Mouse (Mus musculus) lung, postnatal 14 days (tissue): ENCODE data around the gene Pde3a.

ENCODE experiments used
- DNase-seq: peaks from one replicate; pipeline ENCODE4 v3.0.0; 2021

Gene Pde3a

DNA sequence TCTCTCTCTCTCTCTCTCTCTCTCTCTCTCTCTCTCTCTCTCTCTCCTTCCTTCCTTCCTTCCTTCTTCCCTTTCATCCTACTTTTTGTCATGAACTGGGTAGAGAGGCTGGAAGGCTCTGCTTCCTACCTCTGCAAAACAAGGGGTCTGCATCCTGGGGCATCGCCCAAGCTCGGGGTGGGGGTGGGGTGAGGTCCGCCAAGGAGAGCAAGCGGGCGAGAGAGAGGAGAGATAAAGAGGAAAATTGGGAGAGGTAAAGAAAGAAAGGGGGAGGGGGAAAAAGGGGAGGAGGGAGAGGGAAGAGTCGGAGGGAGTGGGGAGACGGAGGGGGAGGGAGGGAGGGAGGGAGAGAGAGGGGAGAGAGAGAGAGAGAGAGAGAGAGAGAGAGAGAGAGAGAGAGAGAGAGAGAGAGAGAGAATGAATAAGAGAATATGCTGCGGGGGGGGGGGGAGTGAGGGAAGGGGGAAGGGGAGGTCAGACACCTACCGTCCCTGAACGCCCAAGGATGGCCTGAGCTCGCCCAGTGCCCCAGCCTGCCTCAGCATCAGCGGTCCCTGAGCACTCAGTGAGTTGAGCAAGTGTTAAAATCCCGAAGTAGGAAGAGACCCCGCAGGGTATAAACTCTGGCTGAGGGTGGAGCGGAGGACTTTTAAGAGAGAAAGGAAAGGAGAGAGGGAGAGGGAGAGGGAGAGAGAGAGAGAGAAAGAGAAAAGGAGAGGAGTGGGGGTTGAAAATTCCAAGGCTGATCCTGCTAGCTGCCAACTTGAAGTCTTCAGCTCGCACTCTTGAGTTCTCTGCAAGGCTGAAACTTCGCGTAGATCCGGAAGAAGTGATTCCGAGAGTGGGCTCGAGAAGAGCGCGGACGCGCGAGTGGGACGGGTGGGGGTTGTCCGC is at the start of gene Pde3a:
TSS of gene Pde3a (plus strand) at position 579 of the 894 bp plus-strand sequence.
- no peak for DNase-seq

GRCm38 (mm10) chr6:141200173-141200615 is 48.9 kb upstream of the Pde3a start:
- no peak for DNase-seq

DNA sequence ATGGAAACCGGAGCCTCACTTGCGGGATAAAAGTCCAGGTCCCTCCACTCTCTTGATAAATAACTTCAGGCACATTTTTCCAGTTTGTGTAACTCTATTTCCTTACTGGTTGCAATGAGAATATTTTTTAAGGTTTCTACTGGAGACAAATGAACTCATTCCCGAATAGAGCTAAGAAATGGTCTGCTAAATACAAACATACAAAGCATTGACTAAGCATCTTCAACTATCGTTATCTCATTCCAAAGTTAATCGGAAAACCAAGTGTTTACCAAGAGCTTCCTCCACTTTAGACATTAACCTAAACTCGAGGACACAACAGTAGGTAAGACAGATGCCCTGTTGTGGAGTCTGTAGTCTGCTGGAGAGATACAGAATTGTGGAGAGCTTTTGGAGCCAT is 41.5 kb upstream of the Pde3a start:
- DNase-seq: no peak

DNA sequence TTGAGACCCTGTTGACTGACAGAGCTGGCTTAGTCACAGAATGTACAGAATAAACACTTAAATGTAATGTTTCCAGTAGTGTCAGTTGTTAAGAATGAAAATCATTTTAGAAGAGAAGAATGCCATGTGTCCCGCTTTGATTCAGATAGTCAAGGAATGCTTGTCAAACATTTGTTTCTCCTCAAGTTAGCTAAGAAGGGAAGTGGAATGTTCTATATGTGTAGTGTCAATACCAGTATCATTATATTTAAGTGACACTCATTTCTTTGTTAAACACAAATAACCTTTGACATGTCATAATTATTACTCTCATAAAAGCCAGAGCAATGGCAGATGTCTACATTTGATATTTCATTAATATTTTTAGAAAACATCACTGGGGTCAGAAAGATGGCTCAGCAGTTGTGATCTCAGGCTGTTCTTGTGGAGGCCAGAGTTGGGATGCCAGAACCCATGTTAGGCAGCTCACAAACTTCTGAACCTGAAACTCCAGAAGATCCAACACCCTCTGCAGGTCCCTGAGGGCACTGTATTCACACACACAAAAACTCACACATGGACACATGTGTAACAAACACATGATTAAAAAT is 40.7 kb upstream of the Pde3a start:
- DNase-seq: no peak

- no peak for DNase-seq
Measured at GRCm38 (mm10) chr6:141210021-141210420, 39.0 kb upstream of the Pde3a start.

DNA sequence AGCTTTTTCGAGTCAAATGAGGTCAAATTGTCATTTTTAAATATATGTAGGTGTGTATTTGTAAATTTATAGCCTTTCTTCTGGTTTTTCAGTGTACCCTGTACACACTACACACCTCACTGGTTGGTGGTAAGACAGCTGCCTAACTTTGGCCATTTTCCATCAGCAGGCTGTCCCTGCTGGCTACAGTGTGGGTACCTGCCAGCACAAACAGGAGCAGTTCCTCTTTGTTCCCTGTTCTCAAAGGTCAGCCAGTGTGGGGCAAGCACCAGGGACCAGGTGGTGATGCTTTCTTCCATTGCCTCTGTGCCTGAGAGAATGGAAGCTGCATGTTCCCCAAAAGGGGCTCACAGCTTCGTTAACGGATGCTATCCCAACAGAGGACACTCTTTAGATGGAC is 28.0 kb upstream of the Pde3a start:
- DNase-seq: no peak

DNA sequence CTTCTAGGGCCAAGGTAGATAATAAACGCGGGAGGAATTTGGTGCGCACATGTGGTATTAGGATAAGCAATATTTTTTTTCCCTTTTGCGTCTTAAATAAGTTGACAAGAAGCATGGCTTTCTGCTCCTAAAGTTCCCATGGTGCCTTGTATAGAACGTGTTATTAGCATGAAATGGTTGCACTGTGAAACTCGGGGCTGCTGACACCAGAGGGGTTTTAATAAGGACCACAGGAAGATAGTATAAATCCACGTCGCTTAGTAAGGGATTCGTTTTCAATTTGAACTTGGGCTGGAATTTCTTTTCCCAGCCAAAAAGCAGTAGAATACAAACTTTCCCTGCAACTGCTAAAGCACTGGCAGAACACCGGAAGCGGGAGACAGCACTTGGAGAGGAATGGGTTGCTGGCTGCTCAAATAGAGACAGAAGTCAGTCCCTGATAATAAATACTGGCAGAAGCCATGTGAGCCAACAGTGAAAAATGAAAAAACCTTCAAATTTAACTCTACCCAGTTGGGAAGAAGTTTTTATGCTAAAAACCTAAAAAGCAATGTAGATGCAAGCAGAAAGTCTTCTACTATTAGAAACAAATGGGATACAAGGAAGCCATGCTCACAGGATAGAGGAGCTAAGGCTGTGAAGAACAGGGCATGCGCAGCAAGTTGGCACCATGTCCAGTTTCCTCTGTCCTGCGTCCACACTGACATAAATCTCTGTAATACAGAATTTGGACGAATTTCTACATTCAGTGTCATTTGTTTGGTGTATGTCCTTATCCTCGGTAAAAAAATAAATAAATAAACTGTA is 22.0 kb upstream of the Pde3a start:
- DNase-seq: peak; percentile 32

DNA sequence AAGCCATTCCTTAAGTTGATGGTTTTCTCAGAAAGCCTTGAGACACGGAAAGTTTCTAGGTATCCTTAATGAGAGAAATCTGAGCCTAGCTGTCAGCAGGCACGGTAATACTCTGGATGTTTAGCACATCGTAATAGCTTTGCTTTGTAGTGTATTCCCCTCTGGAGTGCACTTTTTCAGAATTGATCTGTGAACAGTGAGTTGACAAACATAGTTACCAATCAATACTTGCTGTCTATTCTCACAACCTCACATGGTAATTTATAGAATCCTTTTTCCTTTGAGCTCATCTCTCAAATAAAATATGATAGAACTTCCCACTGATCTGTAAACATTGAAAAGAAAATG is 21.4 kb upstream of the Pde3a start:
- DNase-seq: no peak

GRCm38 (mm10) chr6:141232756-141233382 is 16.2 kb upstream of the Pde3a start:
- DNase-seq: no peak

DNA sequence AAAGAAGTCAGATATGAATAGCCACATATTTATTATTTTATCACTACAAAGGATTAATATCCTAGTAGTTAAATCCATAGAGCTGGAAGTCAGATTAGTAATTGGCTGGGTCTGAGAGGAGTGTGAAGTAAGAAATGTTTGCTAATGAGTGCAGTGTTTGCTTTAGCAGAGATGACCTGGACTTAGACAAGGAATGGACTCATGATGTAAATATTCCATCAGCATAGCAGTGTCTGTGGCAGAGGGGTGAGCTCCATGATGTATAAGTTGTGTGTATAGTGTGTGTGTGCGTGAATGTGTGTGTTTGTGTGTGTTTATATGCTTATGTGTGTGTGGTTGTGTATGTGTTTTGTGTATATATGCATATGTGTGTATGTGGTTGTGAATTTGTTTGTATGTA is 7.3 kb upstream of the Pde3a start:
- no peak for DNase-seq

- DNase-seq: no peak
Measured at GRCm38 (mm10) chr6:141245089-141245488, 4.0 kb upstream of the Pde3a start.

GRCm38 (mm10) chr6:141246391-141246790 is 2.7 kb upstream of the Pde3a start:
- DNase-seq: no peak

GRCm38 (mm10) chr6:141248081-141248480 is 988 bp upstream of the Pde3a start:
- no peak for DNase-seq

GRCm38 (mm10) chr6:141249585-141250295 is 671 bp downstream of the Pde3a start:
- peak; percentile 81 for DNase-seq

DNA sequence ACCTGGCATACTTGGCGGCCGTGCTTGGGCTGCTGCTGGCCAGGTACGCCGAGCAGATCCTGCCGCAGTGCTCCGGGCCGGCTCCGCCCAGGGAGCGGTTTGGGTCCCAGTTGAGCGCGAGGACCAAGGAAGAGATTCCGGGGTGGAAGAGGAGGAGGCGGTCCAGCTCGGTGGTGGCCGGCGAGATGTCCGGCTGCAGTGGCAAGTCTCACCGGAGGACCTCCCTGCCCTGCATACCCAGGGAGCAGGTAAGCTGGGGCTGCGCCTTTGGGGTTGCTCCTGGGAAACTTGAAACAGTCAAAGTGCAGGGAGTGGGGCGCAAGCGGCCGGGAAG is 1.2 kb downstream of the Pde3a start:
- no peak for DNase-seq

DNA sequence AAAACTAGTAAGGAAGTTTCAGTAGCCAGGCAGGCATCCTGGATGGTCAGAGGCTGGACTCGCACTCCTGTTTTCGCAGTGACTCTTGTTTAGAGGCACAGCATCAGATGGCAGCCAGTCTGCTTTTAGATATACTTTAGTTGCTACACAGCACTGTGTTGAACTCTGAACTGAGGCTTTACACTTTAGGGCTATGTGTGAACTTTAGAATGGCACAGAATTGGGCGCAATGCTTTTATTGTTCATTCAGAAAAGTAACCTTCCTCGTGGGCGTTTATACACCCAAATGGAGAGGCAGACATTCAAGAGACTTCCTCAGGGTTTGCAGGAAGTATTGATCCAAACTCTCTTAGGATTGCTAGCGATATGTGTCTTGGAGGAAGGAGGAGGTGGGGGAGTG is 1.9 kb downstream of the Pde3a start:
- DNase-seq: no peak

DNA sequence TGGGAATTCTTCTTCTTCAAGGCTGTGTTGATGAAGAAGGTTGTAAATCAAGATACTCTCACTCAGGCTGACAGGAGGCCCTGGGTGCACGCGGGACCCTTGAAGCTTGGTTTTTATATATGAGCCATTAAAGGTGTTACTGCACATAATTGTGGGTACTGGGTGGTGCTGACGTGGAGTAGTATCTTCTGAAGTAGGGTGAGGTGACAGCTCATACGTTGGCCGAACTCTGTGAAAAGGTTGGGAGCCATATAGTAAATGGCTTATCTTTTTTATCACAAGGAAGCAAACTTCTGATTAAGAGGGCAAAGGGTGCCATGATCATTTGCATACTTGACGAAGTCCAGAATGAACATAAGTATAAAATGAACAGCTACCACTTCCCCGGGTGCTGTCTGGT is 3.5 kb downstream of the Pde3a start:
- no peak for DNase-seq

DNA sequence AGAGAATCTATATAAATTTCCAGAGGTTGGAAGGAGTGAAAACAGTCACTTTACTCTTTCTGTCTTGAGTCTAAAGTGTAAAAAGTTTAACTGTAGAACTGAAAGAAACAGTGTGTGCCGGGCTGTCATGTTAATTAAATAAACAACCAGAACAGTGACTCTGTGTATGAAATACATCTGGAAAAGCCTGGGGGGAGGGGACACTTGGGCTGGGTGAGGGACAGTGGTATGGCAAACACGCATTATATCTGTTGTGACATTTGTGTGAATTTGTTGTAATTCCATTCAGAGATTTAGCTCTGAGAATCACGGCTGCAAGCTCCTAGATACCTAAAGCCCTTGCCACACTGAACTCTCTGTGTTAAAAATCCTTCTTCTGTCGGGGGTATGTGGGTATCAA is 5.9 kb downstream of the Pde3a start:
- DNase-seq: no peak

GRCm38 (mm10) chr6:141256896-141257295 is 7.8 kb downstream of the Pde3a start:
- no peak for DNase-seq

DNA sequence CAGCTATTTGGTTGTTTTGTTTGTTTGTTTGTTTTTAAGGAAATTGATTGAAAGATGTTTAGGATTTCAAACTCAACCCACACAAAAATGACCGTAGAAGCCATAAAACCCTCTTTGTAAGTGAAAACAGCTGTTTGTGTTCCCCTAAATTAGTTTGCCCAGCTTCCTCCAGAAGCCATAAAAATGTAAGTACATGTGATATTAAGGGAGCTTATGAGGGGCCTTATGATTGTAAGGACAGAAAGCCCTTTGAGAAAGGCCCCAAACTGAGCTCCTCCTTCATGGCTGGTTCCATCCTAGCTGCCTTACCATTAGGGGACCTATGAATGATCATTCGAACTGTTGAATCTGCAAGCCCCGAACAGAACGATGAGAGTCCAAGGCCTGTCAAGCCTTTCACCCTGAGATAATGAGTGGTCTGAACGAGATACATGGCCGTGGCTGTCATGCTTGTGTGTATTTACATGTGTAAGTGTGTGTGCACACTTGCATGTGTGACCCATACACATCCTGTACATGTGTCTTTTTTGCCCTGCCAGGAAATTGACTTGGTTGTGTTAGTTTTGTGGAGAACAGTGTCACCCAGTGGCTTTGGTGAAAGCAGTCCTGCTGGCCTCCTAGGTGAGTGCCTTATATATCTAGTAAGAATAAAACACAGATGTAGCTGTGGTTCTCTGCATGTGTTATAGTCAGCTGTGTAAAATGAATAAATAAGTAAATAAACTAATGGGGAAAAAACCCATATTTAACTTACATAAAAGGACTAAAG is 8.5 kb downstream of the Pde3a start:
- DNase-seq: no peak

DNA sequence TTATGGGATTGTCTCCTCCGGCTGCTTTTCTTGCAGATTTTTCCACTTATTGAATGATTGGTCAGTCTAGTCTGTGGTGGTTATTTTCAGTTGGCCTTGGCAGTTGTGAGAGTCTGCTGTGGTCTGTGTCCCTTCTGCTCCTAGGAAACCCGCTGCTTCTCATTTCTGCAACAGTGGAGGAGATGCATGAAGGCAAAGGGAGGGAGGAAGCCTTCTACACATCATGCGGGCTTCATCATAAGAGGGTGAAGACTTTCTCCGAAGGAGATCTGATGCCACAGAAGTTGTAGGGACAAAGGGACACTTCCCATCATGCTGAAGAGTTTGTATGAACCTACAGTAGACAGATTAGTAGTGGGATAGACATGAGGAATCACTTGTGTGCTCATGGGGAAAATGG is 16.2 kb downstream of the Pde3a start:
- no peak for DNase-seq
